Comparison of ENCODE assay signal across 8 mouse cellular contexts in genomic region chr13:81944469-81944868, GRCm38 (mm10).
A peak's percentile ranks its signal among the peaks of the same experiment; 100 is the strongest.
DNase-seq lines count a peak whose midpoint lies in the region; ATAC-seq lines count a peak whose summit lies in the region.

No protein-coding gene starts in this region.

- H3K9me3 ChIP-seq in heart, embryonic 15.5 days (replicated peaks), result no peaks in the 10 kb centered on the region
- no peaks in the 10 kb centered on the region for H3K9me3 ChIP-seq in hindbrain, embryonic 10.5 days
- no peaks in the 10 kb centered on the region for H3K9me3 ChIP-seq in midbrain, embryonic 12.5 days

- peak overlapping the region; percentile 57 for H3K4me2 ChIP-seq in heart, embryonic 15.5 days
- H3K4me2 ChIP-seq in midbrain, embryonic 12.5 days (replicated peaks), result peak overlapping the region; percentile 46

- peaks cover 6% of the 10 kb centered on the region; the same call in 1 of the 2 replicates for H3K4me1 ChIP-seq in heart, embryonic 15.5 days (replicated peaks)
- peaks cover 14% of the 10 kb centered on the region for H3K4me1 ChIP-seq in hindbrain, embryonic 10.5 days (replicated peaks)
- peaks cover 7% of the 10 kb centered on the region for H3K4me1 ChIP-seq in midbrain, embryonic 12.5 days

- no peak for DNase-seq in heart, postnatal 36 days
- peak; percentile 37 for DNase-seq in embryo, embryonic 10.5 days (ENCODE audit: low spot score)
- DNase-seq in hindbrain, embryonic 10.5 days (ENCODE audit: low spot score), result peak; percentile 10
- DNase-seq in adrenal gland, adult 18-20 months (ENCODE audit: low spot score in 2 of 2), result no peak
- no peak for DNase-seq in lung, adult 18-20 months
- no peak for DNase-seq in adrenal gland, adult (ENCODE audit: inconsistent age in 2 of 2, low spot score in 1 of 2)

- peak overlapping the region; percentile 25 for H3K4me3 ChIP-seq in heart, embryonic 15.5 days
- H3K4me3 ChIP-seq in hindbrain, embryonic 10.5 days, result peak overlapping the region; percentile 36; the same call in 1 of the 2 replicates
- H3K4me3 ChIP-seq in midbrain, embryonic 12.5 days, result peak overlapping the region; percentile 29

- 52% methylated on average over 6 of the region's 6 CpGs for WGBS in heart, embryonic 15.5 days
- 57% methylated on average over 6 of the region's 6 CpGs for WGBS in hindbrain, embryonic 10.5 days
- 45% methylated on average over 6 of the region's 6 CpGs for WGBS in midbrain, embryonic 12.5 days

- H3K27ac ChIP-seq in heart, embryonic 15.5 days, result no peak overlapping the region
- no peak overlapping the region for H3K27ac ChIP-seq in hindbrain, embryonic 10.5 days
- no peak overlapping the region for H3K27ac ChIP-seq in midbrain, embryonic 12.5 days (replicated peaks)

- H3K9ac ChIP-seq in heart, embryonic 15.5 days, result no peak overlapping the region
- H3K9ac ChIP-seq in midbrain, embryonic 12.5 days (replicated peaks), result 0 out of 2 replicates have a peak overlapping the region, but pooled peaks have one; percentile 12

- no peaks in the 10 kb centered on the region for H3K27me3 ChIP-seq in heart, embryonic 15.5 days
- no peaks in the 10 kb centered on the region for H3K27me3 ChIP-seq in hindbrain, embryonic 10.5 days (ENCODE audit: insufficient read depth, poor library complexity, severe bottlenecking)
- H3K27me3 ChIP-seq in midbrain, embryonic 12.5 days, result no peaks in the 10 kb centered on the region

- intact Hi-C loops in heart, postnatal 36 days (cut with DNase I), result loop anchor here (2.0 to 10.0 kb wide), 3 partner anchors 270 to 1710 kb away; no protein-coding TSS in a partner anchor

- no peaks in the 10 kb centered on the region for H3K36me3 ChIP-seq in heart, embryonic 15.5 days
- no peaks in the 10 kb centered on the region for H3K36me3 ChIP-seq in hindbrain, embryonic 10.5 days
- no peaks in the 10 kb centered on the region for H3K36me3 ChIP-seq in midbrain, embryonic 12.5 days

- ATAC-seq in heart, embryonic 15.5 days (replicated peaks; ENCODE audit: insufficient number of reproducible peaks, insufficient read depth, low FRiP score, low read depth), result no peak
- peak; percentile 85 for ATAC-seq in midbrain, embryonic 12.5 days (ENCODE audit: low FRiP score, low read depth)

Comparison
In these comparisons a context has a peak if more than half of its experiments do, and no peak if none do; other contexts are left out.
1. DNase-seq: peak in embryo, embryonic 10.5 days (single experiment) and hindbrain, embryonic 10.5 days (single experiment); none in heart, postnatal 36 days (0 of 2), adrenal gland, adult 18-20 months (0 of 2), lung, adult 18-20 months (0 of 2) and adrenal gland, adult (0 of 2).
2. Peak in every context shown above with its lines, with median percentiles within 50 percentile points of each other: H3K4me3 ChIP-seq.